Mouse (Mus musculus) brown adipose tissue, adult 24 weeks (tissue): ENCODE data around the gene S100a6. TPM values are rescaled to one million over a fixed set of nuclear protein-coding genes. Genes with fewer than 3 reads are reported as not detected.

ENCODE experiments used
- polyA plus RNA-seq: library from polyadenylated mRNA; stranded (reverse); fragments of >200 nt; gene quantifications from 2 replicates; pipeline ENCODE4 v1.2.4, GENCODE M21; 2012; ENCODE audit not compliant: missing spikeins, insufficient read depth, insufficient read length

The S100a6 gene
- polyA plus RNA-seq, 1 experiment: 232 TPM

Other genes starting within 250 kb of the S100a6 start
- gene Slc27a3, start 222.9 kb upstream of the S100a6 start, polyA plus RNA-seq: 0.52 and 2.1 TPM in 2 replicates
- 12.6 and 13.2 TPM in 2 replicates for gene Ints3, start 179.3 kb upstream of the S100a6 start, polyA plus RNA-seq
- 18.0 and 27.9 TPM in 2 replicates for gene Npr1, start 147.0 kb upstream of the S100a6 start, polyA plus RNA-seq
- 30.2 and 30.6 TPM in 2 replicates for gene Ilf2, start 136.8 kb upstream of the S100a6 start, polyA plus RNA-seq
- 55.5 and 71.6 TPM in 2 replicates for gene Snapin, start 121.8 kb upstream of the S100a6 start, polyA plus RNA-seq
- gene Chtop, start 103.4 kb upstream of the S100a6 start, polyA plus RNA-seq: 39.6 and 51.2 TPM in 2 replicates
- gene S100a1, start 98.5 kb upstream of the S100a6 start, polyA plus RNA-seq: 1,535 and 1,745 TPM in 2 replicates
- 385 and 454 TPM in 2 replicates for gene S100a13, start 98.4 kb upstream of the S100a6 start, polyA plus RNA-seq
- not detected in 2 replicates for gene S100a14, start 86.0 kb upstream of the S100a6 start, polyA plus RNA-seq
- 86.6 and 89.4 TPM in 2 replicates for gene S100a16, start 75.6 kb upstream of the S100a6 start, polyA plus RNA-seq
- gene S100a3, start 52.3 kb upstream of the S100a6 start, polyA plus RNA-seq: not detected in 2 replicates
- not detected in 2 replicates for gene S100a2, start 22.6 kb upstream of the S100a6 start, polyA plus RNA-seq
- not detected in 2 replicates for gene Gm42674, start 11.0 kb upstream of the S100a6 start, polyA plus RNA-seq
- 21.4 and 30.3 TPM in 2 replicates for gene S100a4, start 9.1 kb upstream of the S100a6 start, polyA plus RNA-seq
- gene S100a5, start 4.4 kb upstream of the S100a6 start, polyA plus RNA-seq: not detected in 2 replicates
- not detected in 2 replicates for gene S100a7a, start 41.1 kb downstream of the S100a6 start, polyA plus RNA-seq
- gene S100a8, start 56.1 kb downstream of the S100a6 start, polyA plus RNA-seq: 14.6 and 14.8 TPM in 2 replicates
- 16.2 and 18.2 TPM in 2 replicates for gene S100a9, start 82.8 kb downstream of the S100a6 start, polyA plus RNA-seq
- gene Pglyrp4, start 114.0 kb downstream of the S100a6 start, polyA plus RNA-seq: not detected in 2 replicates
- gene Gm5849, start 165.0 kb downstream of the S100a6 start, polyA plus RNA-seq: not detected in 2 replicates